Mouse (Mus musculus) MEL (cell line): ENCODE data around the gene Bub1b. TPM values are rescaled to one million over a fixed set of nuclear protein-coding genes. Genes with fewer than 3 reads are reported as not detected.

ENCODE experiments used
- DNase-seq: peaks from one replicate; pipeline ENCODE4 v3.0.0; 2011; ENCODE audit warnings: low read depth, low spot score
- H3K27ac ChIP-seq: 2 replicates; pipeline ENCODE4 v1.5.1; 2012; ENCODE audit warnings: low read depth, mild to moderate bottlenecking, control low read depth, low read length, moderate library complexity; ENCODE audit not compliant: control insufficient read depth
- H3K27me3 ChIP-seq, 2 experiments: fragments of 150-350 bp in 1 of 2; sonication (generic) in 1 of 2; 2 replicates each; pipeline ENCODE4 v1.6.1; 2012; ENCODE audit warnings: low read length in 2 of 2, mild to moderate bottlenecking in 2 of 2, improper control_type of control experiment in 1 of 2, moderate library complexity in 1 of 2; ENCODE audit not compliant: insufficient read depth in 2 of 2, control insufficient read depth in 1 of 2
- H3K36me3 ChIP-seq, 2 experiments: 2 replicates each; pipeline ENCODE4 v1.6.1; 2012 to 2014; ENCODE audit warnings: low read length in 2 of 2, improper control_type of control experiment in 1 of 2, inconsistent platforms in 1 of 2, mild to moderate bottlenecking in 1 of 2; ENCODE audit not compliant: insufficient read depth in 2 of 2, control insufficient read depth in 1 of 2
- H3K4me1 ChIP-seq, 2 experiments: fragments of 150-350 bp in 1 of 2; sonication (generic) in 1 of 2; 2 replicates each; pipeline ENCODE4 v1.6.1; 2012; ENCODE audit warnings: low read length in 2 of 2, improper control_type of control experiment in 1 of 2, mild to moderate bottlenecking in 1 of 2; ENCODE audit not compliant: insufficient read depth in 2 of 2, control insufficient read depth in 1 of 2
- H3K4me3 ChIP-seq, 2 experiments: fragments of 150-350 bp in 1 of 2; sonication (generic) in 1 of 2; 2 replicates each; pipeline ENCODE4 v1.5.1; 2012; ENCODE audit warnings: low read depth in 2 of 2, low read length in 2 of 2, mild to moderate bottlenecking in 2 of 2, moderate library complexity in 2 of 2, control low read depth in 1 of 2, improper control_type of control experiment in 1 of 2; ENCODE audit not compliant: control insufficient read depth in 1 of 2, insufficient read depth in 1 of 2
- H3K79me2 ChIP-seq: 2 replicates; pipeline ENCODE4 v1.6.1; 2012; ENCODE audit warnings: mild to moderate bottlenecking, low read length, moderate library complexity; ENCODE audit not compliant: control insufficient read depth, poor library complexity, insufficient read depth
- H3K9ac ChIP-seq: 2 replicates; pipeline ENCODE4 v1.6.1; 2012; ENCODE audit warnings: low read depth, mild to moderate bottlenecking, control low read depth, low read length, moderate library complexity; ENCODE audit not compliant: control insufficient read depth, poor library complexity, severe bottlenecking
- H3K9me3 ChIP-seq: fragments of 150-350 bp; sonication (generic); replicated peaks from 2 replicates; pipeline ENCODE4 v1.6.1; 2012; ENCODE audit warnings: mild to moderate bottlenecking, low read length, improper control_type of control experiment, moderate library complexity; ENCODE audit not compliant: insufficient read depth
- BHLHE40 ChIP-seq: IDR thresholded peaks from 2 replicates; pipeline ENCODE4 v1.6.1; 2012; ENCODE audit warnings: low read depth, mild to moderate bottlenecking, inconsistent platforms, low read length, improper control_type of control experiment, borderline replicate concordance
- CHD2 ChIP-seq: IDR thresholded peaks from 2 replicates; pipeline ENCODE4 v1.6.1; 2011; ENCODE audit warnings: low read length, improper control_type of control experiment
- CTCF ChIP-seq, 3 experiments: IDR thresholded peaks in 2 of 3; conservative IDR thresholded peaks in 1 of 3; 2 replicates each; pipeline ENCODE4 v1.5.1; 2011 to 2012; ENCODE audit warnings: low read length in 3 of 3, low read depth in 2 of 3, mild to moderate bottlenecking in 2 of 3, improper control_type of control experiment in 1 of 3, inconsistent platforms in 1 of 3, mixed read lengths in 1 of 3, moderate library complexity in 1 of 3; ENCODE audit not compliant: control insufficient read depth in 1 of 3, insufficient read depth in 1 of 3, poor library complexity in 1 of 3, severe bottlenecking in 1 of 3
- E2F4 ChIP-seq: IDR thresholded peaks from 2 replicates; pipeline ENCODE4 v1.6.1; 2011; ENCODE audit warnings: low read depth, low read length, improper control_type of control experiment, borderline replicate concordance
- ELF1 ChIP-seq: IDR thresholded peaks from 2 replicates; pipeline ENCODE4 v1.6.1; 2014; ENCODE audit warnings: low read depth, mild to moderate bottlenecking, inconsistent platforms, low read length, improper control_type of control experiment, moderate library complexity
- EP300 ChIP-seq, 2 experiments: IDR thresholded peaks; 2 replicates each; pipeline ENCODE4 v1.6.1; 2011; ENCODE audit warnings: improper control_type of control experiment in 2 of 2, low read length in 2 of 2, low read depth in 1 of 2, mild to moderate bottlenecking in 1 of 2
- GABPA ChIP-seq: IDR thresholded peaks from 2 replicates; pipeline ENCODE4 v1.6.1; 2012; ENCODE audit warnings: low read depth, mild to moderate bottlenecking, inconsistent platforms, low read length, improper control_type of control experiment, moderate library complexity
- HCFC1 ChIP-seq: IDR thresholded peaks from 2 replicates; pipeline ENCODE4 v1.6.1; 2012; ENCODE audit warnings: low read depth, mild to moderate bottlenecking, inconsistent platforms, low read length, improper control_type of control experiment, moderate library complexity
- JUND ChIP-seq: IDR thresholded peaks from 2 replicates; pipeline ENCODE4 v1.6.1; 2011; ENCODE audit warnings: low read depth, mild to moderate bottlenecking, improper control_type of control experiment, low read length
- KAT2A ChIP-seq: conservative IDR thresholded peaks from 2 replicates; pipeline ENCODE4 v1.6.1; 2012; ENCODE audit warnings: low read depth, low read length, improper control_type of control experiment, inconsistent platforms
- MAZ ChIP-seq: IDR thresholded peaks from 2 replicates; pipeline ENCODE4 v1.6.1; 2012; ENCODE audit warnings: low read depth, mild to moderate bottlenecking, inconsistent platforms, low read length, improper control_type of control experiment
- MEF2A ChIP-seq: IDR thresholded peaks from 2 replicates; pipeline ENCODE4 v1.6.1; 2014; ENCODE audit warnings: low read depth, mild to moderate bottlenecking, inconsistent platforms, low read length, improper control_type of control experiment; ENCODE audit not compliant: poor library complexity, insufficient replicate concordance, severe bottlenecking; ENCODE audit errors: extremely low read depth
- MXI1 ChIP-seq: IDR thresholded peaks from 2 replicates; pipeline ENCODE4 v1.6.1; 2011; ENCODE audit warnings: mild to moderate bottlenecking, low read depth, low read length, improper control_type of control experiment
- MYC ChIP-seq: IDR thresholded peaks from 2 replicates; pipeline ENCODE4 v1.6.1; 2011; ENCODE audit warnings: low read depth, mild to moderate bottlenecking, low read length, improper control_type of control experiment, moderate library complexity
- NELFE ChIP-seq: IDR thresholded peaks from 2 replicates; pipeline ENCODE4 v1.6.1; 2011; ENCODE audit warnings: low read depth, low read length, improper control_type of control experiment
- POLR2AphosphoS2 ChIP-seq: IDR thresholded peaks from 2 replicates; pipeline ENCODE4 v1.6.1; 2011; ENCODE audit warnings: low read length, improper control_type of control experiment
- POLR2AphosphoS5 ChIP-seq: IDR thresholded peaks from 2 replicates; pipeline ENCODE4 v1.6.1; 2012; ENCODE audit warnings: low read depth, borderline replicate concordance, mild to moderate bottlenecking, inconsistent platforms, low read length, moderate library complexity, mixed read lengths
- RAD21 ChIP-seq: IDR thresholded peaks from 2 replicates; pipeline ENCODE4 v1.6.1; 2011; ENCODE audit warnings: mild to moderate bottlenecking, low read depth, low read length, improper control_type of control experiment
- RCOR1 ChIP-seq: IDR thresholded peaks from 2 replicates; pipeline ENCODE4 v1.6.1; 2012; ENCODE audit warnings: low read depth, mild to moderate bottlenecking, inconsistent platforms, low read length, improper control_type of control experiment
- SIN3A ChIP-seq: IDR thresholded peaks from 2 replicates; pipeline ENCODE4 v1.6.1; 2012; ENCODE audit warnings: low read length, improper control_type of control experiment, inconsistent platforms
- SMC3 ChIP-seq: IDR thresholded peaks from 2 replicates; pipeline ENCODE4 v1.6.1; 2011; ENCODE audit warnings: low read depth, low read length, improper control_type of control experiment
- TAL1 ChIP-seq: IDR thresholded peaks from 2 replicates; pipeline ENCODE4 v1.6.1; 2012; ENCODE audit warnings: mild to moderate bottlenecking, inconsistent platforms, low read length, moderate library complexity, mixed read lengths
- TBP ChIP-seq: IDR thresholded peaks from 2 replicates; pipeline ENCODE4 v1.8.0; 2011; ENCODE audit warnings: low read depth, low read length, improper control_type of control experiment
- TCF12 ChIP-seq: IDR thresholded peaks from 2 replicates; pipeline ENCODE4 v1.6.1; 2014; ENCODE audit warnings: low read depth, mild to moderate bottlenecking, inconsistent platforms, low read length, improper control_type of control experiment, moderate library complexity
- USF1 ChIP-seq: IDR thresholded peaks from 2 replicates; pipeline ENCODE4 v1.6.1; 2014; ENCODE audit warnings: low read depth, mild to moderate bottlenecking, inconsistent platforms, low read length, improper control_type of control experiment, moderate library complexity
- ZC3H11A ChIP-seq: IDR thresholded peaks from 2 replicates; pipeline ENCODE4 v1.6.1; 2012; ENCODE audit warnings: low read depth, mild to moderate bottlenecking, inconsistent platforms, low read length, improper control_type of control experiment
- ZNF384 ChIP-seq: IDR thresholded peaks from 2 replicates; pipeline ENCODE4 v1.6.1; 2012; ENCODE audit warnings: low read depth, mild to moderate bottlenecking, inconsistent platforms, low read length, improper control_type of control experiment
- polyA plus RNA-seq, 2 experiments: library from polyadenylated mRNA; stranded (reverse) in 1 of 2; unstranded in 1 of 2; fragments of >175 nt in 1 of 2; fragments of >200 nt in 1 of 2; gene quantifications; 2 replicates each; pipeline versions ENCODE4 v1.2.1 to v1.2.4; 2012; ENCODE audit warnings: low replicate concordance in 2 of 2, low read depth in 1 of 2; ENCODE audit not compliant: insufficient read length in 2 of 2, insufficient read depth in 1 of 2, missing spikeins in 1 of 2
- total RNA-seq: library from RNA; depleted of rRNA; stranded (reverse); fragments of 300-350 nt; gene quantifications from 2 replicates; pipeline ENCODE4 v1.2.3, GENCODE M21; 2012

Gene Bub1b
- total and polyA plus RNA-seq, 3 experiments: 87.5 to 120 TPM; not detected in 1

- no peak for TF ChIP-seq E2F4
- TF ChIP-seq TAL1: no peak
- TF ChIP-seq JUND: no peak
- no peak for TF ChIP-seq EP300 (IDR thresholded peaks at IDR 0.05; ENCODE audit: low read depth in 1 of 2, low read length in 2 of 2)
Measured at GRCm38 (mm10) chr2:118604091-118604490, 6.1 kb downstream of the Bub1b start (continued).

- H3K4me1 ChIP-seq: no peaks in the 10 kb centered on the region
- DNase-seq: peak; percentile 68
- no peak overlapping the region for H3K27ac ChIP-seq
- peaks cover 7 to 48% of the 10 kb centered on the region in 2 experiments for H3K36me3 ChIP-seq
- TF ChIP-seq MYC: 0 out of 2 replicates have a peak, but pooled peaks have one; percentile 27
- TF ChIP-seq MEF2A: no peak
- no peak for TF ChIP-seq HCFC1
- TF ChIP-seq RAD21: peak; percentile 75
- peak; percentile 77 for TF ChIP-seq ZC3H11A
- TF ChIP-seq NELFE: no peak
- TF ChIP-seq MAZ: no peak
- no peak for TF ChIP-seq ELF1
- TF ChIP-seq SMC3: peak; percentile 85
- TF ChIP-seq CTCF (IDR thresholded peaks at IDR 0.05 in 2 of 3, conservative IDR thresholded peaks at IDR 0.05 in 1 of 3; ENCODE audit: control insufficient read depth in 1 of 3, insufficient read depth in 1 of 3, low read depth in 2 of 3, low read length in 3 of 3, poor library complexity in 1 of 3, severe bottlenecking in 1 of 3): peak; percentile 73 to 86 (median 78)
- TF ChIP-seq RCOR1: no peak
- peak; percentile 25; the same call in 1 of the 2 replicates for TF ChIP-seq SIN3A
- no peaks in the 10 kb centered on the region for H3K27me3 ChIP-seq
- H3K4me3 ChIP-seq: no peak overlapping the region
- H3K9me3 ChIP-seq: no peaks in the 10 kb centered on the region
- H3K79me2 ChIP-seq: peaks cover 23% of the 10 kb centered on the region
- no peak overlapping the region for H3K9ac ChIP-seq
Measured at GRCm38 (mm10) chr2:118606032-118606431, 8.0 kb downstream of the Bub1b start.

GRCm38 (mm10) chr2:118606976-118607375 lies 9.0 kb downstream of the Bub1b start:
- no peak for DNase-seq
- TF ChIP-seq KAT2A (no peak), BHLHE40 (no peak), ZC3H11A (no peak), SIN3A (no peak), USF1 (no peak), CHD2 (no peak), MEF2A (no peak), ZNF384 (no peak), JUND (no peak), GABPA (no peak), RCOR1 (no peak), TBP (no peak), POLR2AphosphoS5 (no peak), MXI1 (no peak), POLR2AphosphoS2 (no peak), NELFE (no peak), HCFC1 (no peak), TCF12 (no peak)
- no peak overlapping the region for H3K9ac ChIP-seq
- peaks cover 3 to 53% of the 10 kb centered on the region in 2 experiments; a peak in 3 of 4 replicates for H3K36me3 ChIP-seq
- H3K27ac ChIP-seq: no peak overlapping the region
- no peaks in the 10 kb centered on the region for H3K27me3 ChIP-seq
- peaks cover 15% of the 10 kb centered on the region for H3K79me2 ChIP-seq
- no peaks in the 10 kb centered on the region for H3K4me1 ChIP-seq
- no peak overlapping the region for H3K4me3 ChIP-seq
- H3K9me3 ChIP-seq: no peaks in the 10 kb centered on the region
